Mouse (Mus musculus) MEL (cell line): ENCODE measurements around the gene Rnf207.

Experiments used
- CHD1 ChIP-seq: IDR thresholded peaks from 2 replicates; pipeline ENCODE4 v1.6.1; 2012; ENCODE audit warnings: low read depth, mild to moderate bottlenecking, inconsistent platforms, low read length, improper control_type of control experiment
- CTCF ChIP-seq, 3 experiments: IDR thresholded peaks in 2 of 3; conservative IDR thresholded peaks in 1 of 3; 2 replicates each; pipeline ENCODE4 v1.5.1; 2011 to 2012; ENCODE audit warnings: low read length in 3 of 3, low read depth in 2 of 3, mild to moderate bottlenecking in 2 of 3, improper control_type of control experiment in 1 of 3, inconsistent platforms in 1 of 3, mixed read lengths in 1 of 3, moderate library complexity in 1 of 3; ENCODE audit not compliant: control insufficient read depth in 1 of 3, insufficient read depth in 1 of 3, poor library complexity in 1 of 3, severe bottlenecking in 1 of 3
- HCFC1 ChIP-seq: IDR thresholded peaks from 2 replicates; pipeline ENCODE4 v1.6.1; 2012; ENCODE audit warnings: low read depth, mild to moderate bottlenecking, inconsistent platforms, low read length, improper control_type of control experiment, moderate library complexity
- KAT2A ChIP-seq: conservative IDR thresholded peaks from 2 replicates; pipeline ENCODE4 v1.6.1; 2012; ENCODE audit warnings: low read depth, low read length, improper control_type of control experiment, inconsistent platforms
- NELFE ChIP-seq: IDR thresholded peaks from 2 replicates; pipeline ENCODE4 v1.6.1; 2011; ENCODE audit warnings: low read depth, low read length, improper control_type of control experiment
- POLR2A ChIP-seq, 2 experiments: IDR thresholded peaks; 2 replicates each; pipeline ENCODE4 v1.6.1; 2011 to 2012; ENCODE audit warnings: low read length in 2 of 2, mild to moderate bottlenecking in 2 of 2, control low read depth in 1 of 2, improper control_type of control experiment in 1 of 2, low read depth in 1 of 2, moderate library complexity in 1 of 2; ENCODE audit not compliant: control insufficient read depth in 1 of 2, insufficient read depth in 1 of 2, poor library complexity in 1 of 2
- RAD21 ChIP-seq: IDR thresholded peaks from 2 replicates; pipeline ENCODE4 v1.6.1; 2011; ENCODE audit warnings: mild to moderate bottlenecking, low read depth, low read length, improper control_type of control experiment
- SIN3A ChIP-seq: IDR thresholded peaks from 2 replicates; pipeline ENCODE4 v1.6.1; 2012; ENCODE audit warnings: low read length, improper control_type of control experiment, inconsistent platforms
- TAL1 ChIP-seq: IDR thresholded peaks from 2 replicates; pipeline ENCODE4 v1.6.1; 2012; ENCODE audit warnings: mild to moderate bottlenecking, inconsistent platforms, low read length, moderate library complexity, mixed read lengths
- UBTF ChIP-seq: IDR thresholded peaks from 2 replicates; pipeline ENCODE4 v1.6.1; 2012; ENCODE audit warnings: low read depth, mild to moderate bottlenecking, inconsistent platforms, low read length, improper control_type of control experiment, moderate library complexity, borderline replicate concordance; ENCODE audit not compliant: insufficient read depth
- USF1 ChIP-seq: IDR thresholded peaks from 2 replicates; pipeline ENCODE4 v1.6.1; 2014; ENCODE audit warnings: low read depth, mild to moderate bottlenecking, inconsistent platforms, low read length, improper control_type of control experiment, moderate library complexity
- USF2 ChIP-seq, 2 experiments: IDR thresholded peaks; 2 replicates each; pipeline ENCODE4 v1.6.1; 2011 to 2012; ENCODE audit warnings: improper control_type of control experiment in 2 of 2, low read length in 2 of 2, borderline replicate concordance in 1 of 2, inconsistent platforms in 1 of 2, low read depth in 1 of 2, mild to moderate bottlenecking in 1 of 2; ENCODE audit not compliant: insufficient read depth in 1 of 2

- TF ChIP-seq USF2 (IDR thresholded peaks at IDR 0.05; ENCODE audit: borderline replicate concordance in 1 of 2, insufficient read depth in 1 of 2, low read depth in 1 of 2, low read length in 2 of 2) = no peak
- TF ChIP-seq CTCF (IDR thresholded peaks at IDR 0.05 in 2 of 3, conservative IDR thresholded peaks at IDR 0.05 in 1 of 3; ENCODE audit: control insufficient read depth in 1 of 3, insufficient read depth in 1 of 3, low read depth in 2 of 3, low read length in 3 of 3, poor library complexity in 1 of 3, severe bottlenecking in 1 of 3) = no peak
- no peak for TF ChIP-seq RAD21
- no peak for TF ChIP-seq UBTF
- no peak for TF ChIP-seq POLR2A (IDR thresholded peaks at IDR 0.05; ENCODE audit: control insufficient read depth in 1 of 2, insufficient read depth in 1 of 2, low read depth in 1 of 2, low read length in 2 of 2, poor library complexity in 1 of 2)
- no peak for TF ChIP-seq CHD1
- no peak for TF ChIP-seq KAT2A
- TF ChIP-seq TAL1 = no peak
- no peak for TF ChIP-seq NELFE
- no peak for TF ChIP-seq SIN3A
- no peak for TF ChIP-seq HCFC1
- TF ChIP-seq USF1 = no peak
These were observed 47.5 kb downstream of the Rnf207 start for GRCm38 (mm10) chr4:152271334-152271733.
